Mouse (Mus musculus) naive thymus-derived CD4-positive, alpha-beta T cell, adult 2 months (primary cell): ENCODE measurements at regions not wholly inside any gene's neighbourhood (a gene's known extent, or its start where the extent isn't known, plus 50 kb on each side); places are given as distances from the start of the nearest gene placed in this dataset.
A peak's percentile ranks its signal among the peaks of the same experiment; 100 is the strongest.

ENCODE experiments used
- DNase-seq: peaks from one replicate; pipeline ENCODE4 v3.0.0-alpha.2; 2011; ENCODE audit warnings: low read depth

GRCm38 (mm10) chr10:37219936-37220335 lies 81.2 kb upstream of the Marcks start:
- DNase-seq: no peak

- DNase-seq: no peak
Measured at GRCm38 (mm10) chr10:37219381-37219780, 80.7 kb upstream of the Marcks start.

GRCm38 (mm10) chr10:37214656-37215055 lies 75.9 kb upstream of the Marcks start:
- DNase-seq: no peak

- no peak for DNase-seq
Measured at GRCm38 (mm10) chr10:37212350-37213035, 73.8 kb upstream of the Marcks start.

- DNase-seq: no peak
Measured at GRCm38 (mm10) chr10:37211305-37211704, 72.6 kb upstream of the Marcks start.

- DNase-seq: no peak
Measured at GRCm38 (mm10) chr10:37210223-37210622, 71.5 kb upstream of the Marcks start.

GRCm38 (mm10) chr10:37206986-37207385 lies 68.3 kb upstream of the Marcks start:
- no peak for DNase-seq

- DNase-seq: no peak
Measured at GRCm38 (mm10) chr10:37206546-37206945, 67.8 kb upstream of the Marcks start.

- no peak for DNase-seq
Measured at GRCm38 (mm10) chr10:37203709-37204108, 65.0 kb upstream of the Marcks start.

GRCm38 (mm10) chr10:37194798-37195453 lies 56.2 kb upstream of the Marcks start:
- no peak for DNase-seq

- DNase-seq: no peak
Measured at GRCm38 (mm10) chr10:37194131-37194797, 55.5 kb upstream of the Marcks start.

GRCm38 (mm10) chr10:37192661-37193060 lies 53.9 kb upstream of the Marcks start:
- DNase-seq: peak; percentile 12

GRCm38 (mm10) chr10:37190092-37190491 lies 51.4 kb upstream of the Marcks start:
- no peak for DNase-seq
